Mouse (Mus musculus): ENCODE data around the gene Tada2b.

DNA sequence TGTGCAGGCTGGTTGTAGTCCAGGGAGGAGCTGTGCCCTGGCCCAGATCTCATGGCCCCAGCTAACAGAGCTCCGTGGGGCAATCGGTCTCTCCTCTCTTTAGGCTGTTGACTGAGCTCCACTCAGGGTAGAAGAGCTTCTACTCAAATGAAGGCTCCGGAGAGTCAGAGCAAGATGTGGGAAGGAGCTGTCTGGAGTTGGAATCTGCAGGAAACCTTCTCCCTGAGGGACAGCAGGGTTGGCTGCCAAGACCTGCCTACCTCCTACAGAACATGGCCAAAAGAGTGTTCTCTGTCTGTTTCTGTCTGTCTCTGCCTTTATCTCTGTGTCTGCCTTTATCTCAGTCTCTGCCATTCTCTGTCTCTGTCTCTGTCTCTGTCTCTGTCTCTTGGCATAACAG is 54.5 kb downstream of the Tada2b start:
- TF ChIP-seq GATA1 (IDR thresholded peaks at IDR 0.05; ENCODE audit: borderline replicate concordance, low read length): no peak
- TF ChIP-seq CTCF (IDR thresholded peaks at IDR 0.05; ENCODE audit: low read depth, low read length): no peak
- no peak for TF ChIP-seq POLR2AphosphoS5 (IDR thresholded peaks at IDR 0.05; ENCODE audit: insufficient replicate concordance, low read depth, low read length)
